Mouse (Mus musculus) hindbrain, embryonic 16.5 days (tissue): ENCODE results near the gene Cfap43. TPM values are rescaled to one million over a fixed set of nuclear protein-coding genes. Genes with fewer than 3 reads are reported as not detected.

ENCODE experiments used
- ATAC-seq: fragments of 200-750 bp; cut with Nextera tagmentation; 2 replicates; pipeline ENCODE4 v1.8.0; 2017; ENCODE audit warnings: moderate TSS enrichment, moderate library complexity
- H3K27ac ChIP-seq: fragments of 300-500 bp; sonication (generic); 2 replicates; pipeline ENCODE4 v1.5.1; 2014; ENCODE audit warnings: low read depth, mild to moderate bottlenecking, control low read depth, low read length, moderate library complexity
- H3K27me3 ChIP-seq: fragments of 300-500 bp; sonication (generic); replicated peaks from 2 replicates; pipeline ENCODE4 v1.6.1; 2014; ENCODE audit warnings: low read length; ENCODE audit not compliant: control insufficient read depth, insufficient read depth
- H3K36me3 ChIP-seq: fragments of 300-500 bp; sonication (generic); 2 replicates; pipeline ENCODE4 v1.6.1; 2014; ENCODE audit warnings: mild to moderate bottlenecking, low read length, moderate library complexity, mixed read lengths; ENCODE audit not compliant: control insufficient read depth, insufficient read depth
- H3K4me1 ChIP-seq: fragments of 300-500 bp; sonication (generic); 2 replicates; pipeline ENCODE4 v1.6.1; 2014; ENCODE audit warnings: low read depth, low read length; ENCODE audit not compliant: control insufficient read depth, insufficient read depth
- H3K4me2 ChIP-seq: fragments of 300-500 bp; sonication (generic); 2 replicates; pipeline ENCODE4 v1.6.1; 2014; ENCODE audit warnings: mild to moderate bottlenecking, low read length, control low read depth, moderate library complexity
- H3K4me3 ChIP-seq: fragments of 300-500 bp; sonication (generic); 2 replicates; pipeline ENCODE4 v1.5.1; 2014; ENCODE audit warnings: mild to moderate bottlenecking, low read length, control low read depth, moderate library complexity
- H3K9ac ChIP-seq: fragments of 300-500 bp; sonication (generic); 2 replicates; pipeline ENCODE4 v1.6.1; 2014; ENCODE audit warnings: low read depth, mild to moderate bottlenecking, control low read depth, low read length, moderate library complexity
- H3K9me3 ChIP-seq: fragments of 300-500 bp; sonication (generic); 2 replicates; pipeline ENCODE4 v1.6.1; 2014; ENCODE audit warnings: mild to moderate bottlenecking, low read length, moderate library complexity; ENCODE audit not compliant: control insufficient read depth
- WGBS: fragments of 180-500 bp; shearing (Covaris S2); extraction: QIAGEN DNeasy Blood & Tissue Kit; methylation state at CpG from one replicate; pipeline ENCODE4 v1.1.7; 2014; 5-methylcytosine and 5-hydroxymethylcytosine counted together
- polyA plus RNA-seq: library from polyadenylated mRNA; unstranded; fragments of >200 nt; fragmentation: Nextera tagmentation; extraction: Ambion mirVana; gene quantifications from 2 replicates; pipeline ENCODE4 v1.2.1, GENCODE M21; 2015

Gene Cfap43
- polyA plus RNA-seq, 1 experiment from 2014 or later, result 3.0 TPM

GRCm38 (mm10) chr19:47893092-47893491 lies 26.0 kb downstream of the Cfap43 start:
- ATAC-seq, result no peak
- 93% methylated on average over 6 of the region's 6 CpGs for WGBS
- no peak overlapping the region for H3K27ac ChIP-seq

GRCm38 (mm10) chr19:47891562-47892312 lies 27.4 kb downstream of the Cfap43 start:
- 86% methylated on average over 11 of the region's 11 CpGs for WGBS
- H3K4me3 ChIP-seq, result no peak overlapping the region
- no peak for ATAC-seq

More at GRCm38 (mm10) chr19:47893092-47893491, 26.0 kb downstream of the Cfap43 start:
- Histone ChIP-seq H3K36me3 (peaks cover 6% of the 10 kb centered on the region; the same call in 1 of the 2 replicates), H3K9me3 (no peaks in the 10 kb centered on the region), H3K27me3 (no peaks in the 10 kb centered on the region), H3K4me1 (no peaks in the 10 kb centered on the region), H3K9ac (no peak overlapping the region), H3K4me2 (no peak overlapping the region), H3K4me3 (no peak overlapping the region)

GRCm38 (mm10) chr19:47890489-47891130 lies 28.5 kb downstream of the Cfap43 start:
- Histone ChIP-seq H3K4me2 (no peak overlapping the region), H3K36me3 (peaks cover 1% of the 10 kb centered on the region; the same call in 1 of the 2 replicates), H3K9me3 (no peaks in the 10 kb centered on the region), H3K27me3 (no peaks in the 10 kb centered on the region), H3K9ac (no peak overlapping the region), H3K4me3 (no peak overlapping the region), H3K4me1 (no peaks in the 10 kb centered on the region), H3K27ac (no peak overlapping the region)
- ATAC-seq, result no peak
- WGBS, result 74% methylated on average over 10 of the region's 10 CpGs

More at GRCm38 (mm10) chr19:47891562-47892312, 27.4 kb downstream of the Cfap43 start:
- Histone ChIP-seq H3K4me1 (no peaks in the 10 kb centered on the region), H3K9me3 (no peaks in the 10 kb centered on the region), H3K27ac (no peak overlapping the region), H3K27me3 (no peaks in the 10 kb centered on the region), H3K36me3 (peaks cover 2% of the 10 kb centered on the region; the same call in 1 of the 2 replicates), H3K9ac (no peak overlapping the region), H3K4me2 (no peak overlapping the region)

- WGBS, result 92% methylated on average over 8 of the region's 8 CpGs
- ATAC-seq, result no peak
- Histone ChIP-seq H3K27me3 (no peaks in the 10 kb centered on the region), H3K4me3 (no peak overlapping the region), H3K36me3 (no peaks in the 10 kb centered on the region), H3K9me3 (no peaks in the 10 kb centered on the region), H3K9ac (no peak overlapping the region), H3K27ac (no peak overlapping the region), H3K4me2 (no peak overlapping the region), H3K4me1 (no peaks in the 10 kb centered on the region)
Observed at GRCm38 (mm10) chr19:47888037-47888436, 31.1 kb downstream of the Cfap43 start.

GRCm38 (mm10) chr19:47887417-47887816 lies 31.7 kb downstream of the Cfap43 start:
- Histone ChIP-seq H3K9me3 (no peaks in the 10 kb centered on the region), H3K27ac (no peak overlapping the region), H3K4me1 (no peaks in the 10 kb centered on the region), H3K4me2 (no peak overlapping the region), H3K4me3 (no peak overlapping the region), H3K27me3 (no peaks in the 10 kb centered on the region), H3K9ac (no peak overlapping the region), H3K36me3 (no peaks in the 10 kb centered on the region)
- WGBS, result 74% methylated on average over 10 of the region's 10 CpGs
- peak; percentile 32; the same call in 1 of the 2 replicates for ATAC-seq

GRCm38 (mm10) chr19:47886617-47887016 lies 32.5 kb downstream of the Cfap43 start:
- Histone ChIP-seq H3K27me3 (no peaks in the 10 kb centered on the region), H3K4me3 (no peak overlapping the region), H3K36me3 (no peaks in the 10 kb centered on the region), H3K4me1 (no peaks in the 10 kb centered on the region), H3K4me2 (no peak overlapping the region), H3K9me3 (no peaks in the 10 kb centered on the region), H3K9ac (no peak overlapping the region), H3K27ac (no peak overlapping the region)
- 79% methylated on average over 7 of the region's 7 CpGs for WGBS
- ATAC-seq, result no peak

DNA sequence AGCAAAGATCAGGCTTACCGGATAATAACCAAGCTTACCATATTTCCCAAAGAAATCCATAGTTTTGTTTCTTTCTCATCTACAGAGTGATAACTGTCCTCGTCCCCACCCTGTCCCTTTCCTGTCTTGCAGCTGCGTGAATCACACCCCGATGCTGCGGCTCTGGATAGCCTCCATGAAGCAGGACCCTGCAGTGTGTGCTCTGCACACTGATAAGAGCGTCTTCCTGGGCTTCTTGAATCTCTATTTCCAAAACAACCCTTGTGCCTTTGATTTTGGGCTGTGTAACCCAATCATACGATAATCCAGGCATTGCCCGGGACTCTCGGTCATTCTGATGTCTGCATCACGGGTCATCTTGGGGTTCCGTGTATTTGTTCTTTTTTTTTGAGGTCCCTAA lies 33.2 kb downstream of the Cfap43 start:
- Histone ChIP-seq H3K9me3 (no peaks in the 10 kb centered on the region), H3K4me3 (no peak overlapping the region), H3K36me3 (no peaks in the 10 kb centered on the region), H3K4me1 (no peaks in the 10 kb centered on the region), H3K9ac (no peak overlapping the region), H3K27ac (no peak overlapping the region), H3K27me3 (no peaks in the 10 kb centered on the region), H3K4me2 (no peak overlapping the region)
- whole genome bisulfite sequencing, result 91% methylated on average over 11 of the region's 11 CpGs
- ATAC-seq, result no peak

DNA sequence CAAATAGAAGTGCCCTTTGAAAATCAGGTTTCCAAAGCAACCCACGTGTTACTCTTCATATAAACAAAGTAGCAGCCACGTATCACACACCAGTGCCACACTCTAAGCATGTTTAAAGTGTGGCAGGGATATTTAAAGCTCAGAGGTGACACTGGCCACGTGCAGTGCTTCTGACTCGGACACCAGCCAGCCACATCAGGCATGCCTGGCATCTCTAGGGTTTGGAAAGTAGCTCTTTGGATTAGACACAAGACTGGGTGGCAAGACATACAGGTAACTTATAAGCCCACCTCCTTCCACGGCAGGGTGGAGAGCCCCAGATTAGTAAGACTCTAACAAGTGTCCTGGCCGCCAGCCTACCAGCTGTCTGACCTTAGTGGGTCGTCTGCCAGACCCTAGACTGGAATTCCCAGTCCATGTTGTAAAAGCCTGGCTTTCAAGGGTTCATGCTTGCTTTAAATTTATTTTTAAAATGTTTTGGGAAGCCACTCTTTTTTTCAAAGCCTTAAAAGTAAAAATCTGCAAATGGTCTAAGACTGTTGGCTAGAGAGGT lies 33.8 kb downstream of the Cfap43 start:
- H3K36me3 ChIP-seq, result no peaks in the 10 kb centered on the region
- no peak overlapping the region for H3K27ac ChIP-seq
- H3K27me3 ChIP-seq, result no peaks in the 10 kb centered on the region
- no peaks in the 10 kb centered on the region for H3K9me3 ChIP-seq
- no peaks in the 10 kb centered on the region for H3K4me1 ChIP-seq
- no peak for ATAC-seq
- no peak overlapping the region for H3K4me2 ChIP-seq
- H3K4me3 ChIP-seq, result no peak overlapping the region
- H3K9ac ChIP-seq, result no peak overlapping the region
- 70% methylated on average over 7 of the region's 7 CpGs for WGBS
